Mouse (Mus musculus) neural tube, embryonic 12.5 days (tissue): ENCODE measurements at regions not wholly inside any gene's neighbourhood (a gene's known extent, or its start where the extent isn't known, plus 50 kb on each side); places are given as distances from the start of the nearest gene placed in this dataset.
A peak's percentile ranks its signal among the peaks of the same experiment; 100 is the strongest.
"Not testable (repeated sequence)": the region's sequence is repeated elsewhere in the genome, so short reads cannot be mapped to it uniquely, and the experiment has no call there.

Experiments
- ATAC-seq: fragments of 200-750 bp; cut with Nextera tagmentation; 2 replicates; pipeline ENCODE4 v1.8.0; 2017; ENCODE audit warnings: low read depth, mild to moderate bottlenecking, moderate TSS enrichment, moderate library complexity; ENCODE audit not compliant: low FRiP score
- H3K27ac ChIP-seq: fragments of 300-500 bp; sonication (generic); 2 replicates; pipeline ENCODE4 v1.5.1; 2016
- H3K27me3 ChIP-seq: fragments of 300-500 bp; sonication (generic); replicated peaks from 2 replicates; pipeline ENCODE4 v1.6.1; 2016; ENCODE audit warnings: mild to moderate bottlenecking
- H3K36me3 ChIP-seq: fragments of 300-500 bp; sonication (generic); 2 replicates; pipeline ENCODE4 v1.6.1; 2016; ENCODE audit warnings: mild to moderate bottlenecking
- H3K4me1 ChIP-seq: fragments of 300-500 bp; sonication (generic); 2 replicates; pipeline ENCODE4 v1.6.1; 2016
- H3K4me2 ChIP-seq: fragments of 300-500 bp; sonication (generic); replicated peaks from 2 replicates; pipeline ENCODE4 v1.6.1; 2016; ENCODE audit warnings: mild to moderate bottlenecking
- H3K4me3 ChIP-seq: fragments of 300-500 bp; sonication (generic); 2 replicates; pipeline ENCODE4 v1.5.1; 2016
- H3K9ac ChIP-seq: fragments of 300-500 bp; sonication (generic); 2 replicates; pipeline ENCODE4 v1.6.1; 2016; ENCODE audit warnings: mild to moderate bottlenecking
- H3K9me3 ChIP-seq: fragments of 300-500 bp; sonication (generic); 2 replicates; pipeline ENCODE4 v1.6.1; 2016; ENCODE audit warnings: mild to moderate bottlenecking
- WGBS: fragments of 180-500 bp; shearing (Covaris S2); methylation state at CpG from one replicate; pipeline ENCODE4 v1.1.7; 2016; 5-methylcytosine and 5-hydroxymethylcytosine counted together

GRCm38 (mm10) chr11:14136142-14136541 is 462.9 kb upstream of the Pom121l12 start:
- Histone ChIP-seq H3K27ac (no peak overlapping the region), H3K9ac (no peak overlapping the region), H3K4me1 (no peaks in the 10 kb centered on the region), H3K4me2 (no peak overlapping the region), H3K36me3 (no peaks in the 10 kb centered on the region), H3K4me3 (no peak overlapping the region), H3K9me3 (no peaks in the 10 kb centered on the region), H3K27me3 (no peaks in the 10 kb centered on the region)
- no peak for ATAC-seq

DNA sequence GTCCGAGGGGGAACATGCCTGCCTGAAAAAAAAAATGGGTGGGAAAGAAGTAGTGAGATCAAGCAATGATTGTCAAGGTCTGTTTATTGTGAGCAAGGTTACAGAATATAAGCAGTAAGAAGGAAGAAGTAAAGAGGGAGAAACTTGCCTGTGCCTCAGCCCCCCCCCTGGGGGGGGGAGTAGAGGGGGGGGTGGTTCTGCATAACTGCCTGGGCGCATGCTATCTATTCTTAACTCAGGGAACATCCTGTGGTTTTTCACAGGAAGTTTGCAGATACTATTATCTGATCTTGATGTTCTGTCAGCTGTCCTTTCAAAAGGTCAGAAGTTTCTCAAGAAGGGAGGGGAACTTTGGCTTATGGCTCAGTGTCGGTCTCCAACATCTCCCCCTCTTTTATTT is 456.7 kb upstream of the Pom121l12 start:
- H3K27ac ChIP-seq, H3K9ac ChIP-seq, H3K4me2 ChIP-seq, H3K36me3 ChIP-seq, H3K4me1 ChIP-seq, H3K9me3 ChIP-seq, H3K27me3 ChIP-seq, ATAC-seq, H3K4me3 ChIP-seq: not testable (repeated sequence)
- WGBS: 85% methylated on average over 3 of the region's 3 CpGs

DNA sequence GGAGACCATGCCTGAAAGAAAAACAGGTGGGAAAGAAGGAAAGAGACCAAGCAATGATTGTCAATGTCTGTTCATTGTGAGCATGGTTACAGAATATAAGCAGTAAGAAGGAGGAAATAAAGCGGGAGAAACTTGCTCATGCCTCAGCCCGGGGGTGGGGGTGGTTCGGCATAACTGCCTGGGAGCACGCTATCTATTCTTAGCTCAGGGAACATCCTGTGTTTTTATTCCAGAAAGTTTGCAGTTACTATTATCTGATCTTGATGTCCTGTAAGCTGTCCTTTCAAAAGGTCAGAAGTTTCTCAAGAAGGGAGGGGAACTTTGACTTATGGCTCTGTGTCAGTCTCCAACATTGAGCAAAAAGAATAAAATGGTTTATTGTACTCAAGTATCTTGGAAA is 451.4 kb upstream of the Pom121l12 start:
- no peak overlapping the region for H3K4me3 ChIP-seq
- H3K9ac ChIP-seq: no peak overlapping the region
- no peak overlapping the region for H3K4me2 ChIP-seq
- no peaks in the 10 kb centered on the region for H3K4me1 ChIP-seq
- no peak overlapping the region for H3K27ac ChIP-seq
- H3K9me3 ChIP-seq: no peaks in the 10 kb centered on the region
- WGBS: 91% methylated on average over 4 of the region's 4 CpGs
- H3K36me3 ChIP-seq: no peaks in the 10 kb centered on the region
- ATAC-seq: no peak
- H3K27me3 ChIP-seq: no peaks in the 10 kb centered on the region

DNA sequence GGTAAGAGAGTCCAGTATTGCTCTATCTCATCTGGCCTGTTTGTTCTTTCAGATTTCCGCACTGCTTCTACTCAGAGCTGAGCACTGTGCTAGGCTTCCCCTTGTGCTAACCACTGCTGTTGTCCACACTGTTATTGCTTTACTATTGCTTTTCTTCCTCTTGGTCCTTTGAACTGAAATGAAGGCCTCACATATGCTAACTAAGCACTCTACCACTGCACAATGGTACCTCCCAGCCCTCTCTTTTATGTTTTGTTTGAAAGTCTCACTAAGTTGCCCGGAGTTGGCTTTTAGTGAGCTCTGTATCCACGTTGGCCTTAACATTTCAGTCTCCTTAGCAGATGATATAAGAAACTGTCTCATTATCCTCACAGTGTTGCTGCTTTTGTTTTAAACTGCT is 439.7 kb upstream of the Pom121l12 start:
- no peak for ATAC-seq
- Histone ChIP-seq H3K36me3 (no peaks in the 10 kb centered on the region), H3K9ac (no peak overlapping the region), H3K4me3 (no peak overlapping the region), H3K27me3 (no peaks in the 10 kb centered on the region), H3K9me3 (no peaks in the 10 kb centered on the region), H3K4me2 (no peak overlapping the region), H3K4me1 (no peaks in the 10 kb centered on the region), H3K27ac (no peak overlapping the region)
- 9% methylated on average over 3 of the region's 3 CpGs for WGBS

- peak; percentile 89 for ATAC-seq
- no peaks in the 10 kb centered on the region for H3K36me3 ChIP-seq
- 25% methylated on average over 6 of the region's 6 CpGs for WGBS
- no peak overlapping the region for H3K27ac ChIP-seq
- H3K4me3 ChIP-seq: no peak overlapping the region
- H3K4me1 ChIP-seq: no peaks in the 10 kb centered on the region; the same call in 1 of the 2 replicates
- H3K9me3 ChIP-seq: no peaks in the 10 kb centered on the region
- H3K9ac ChIP-seq: no peak overlapping the region
- no peak overlapping the region for H3K4me2 ChIP-seq
- H3K27me3 ChIP-seq: no peaks in the 10 kb centered on the region
These were observed 429.6 kb upstream of the Pom121l12 start for GRCm38 (mm10) chr11:14169478-14169877.

- Histone ChIP-seq H3K27ac (no peak overlapping the region), H3K9ac (no peak overlapping the region), H3K9me3 (no peaks in the 10 kb centered on the region), H3K27me3 (no peaks in the 10 kb centered on the region), H3K36me3 (no peaks in the 10 kb centered on the region), H3K4me3 (no peak overlapping the region), H3K4me2 (no peak overlapping the region), H3K4me1 (no peaks in the 10 kb centered on the region)
- ATAC-seq: peak; percentile 45; the same call in 1 of the 2 replicates
- 56% methylated on average over 2 of the region's 2 CpGs for WGBS
These were observed 424.5 kb upstream of the Pom121l12 start for GRCm38 (mm10) chr11:14174594-14174993.

- Histone ChIP-seq H3K27ac (no peak overlapping the region), H3K36me3 (no peaks in the 10 kb centered on the region), H3K4me1 (0 out of 2 replicates have a peak, but pooled peaks cover 7% of the 10 kb centered on the region), H3K9me3 (no peaks in the 10 kb centered on the region), H3K9ac (no peak overlapping the region), H3K27me3 (no peaks in the 10 kb centered on the region), H3K4me3 (no peak overlapping the region), H3K4me2 (no peak overlapping the region)
- 17% methylated on average over 1 of the region's 1 CpGs for WGBS
- ATAC-seq: peak; percentile 91
These were observed 417.1 kb upstream of the Pom121l12 start for GRCm38 (mm10) chr11:14182020-14182419.

- Histone ChIP-seq H3K27ac (no peak overlapping the region), H3K9me3 (no peaks in the 10 kb centered on the region), H3K4me1 (0 out of 2 replicates have a peak, but pooled peaks cover 7% of the 10 kb centered on the region), H3K4me3 (no peak overlapping the region), H3K27me3 (no peaks in the 10 kb centered on the region), H3K4me2 (no peak overlapping the region), H3K36me3 (no peaks in the 10 kb centered on the region), H3K9ac (no peak overlapping the region)
- ATAC-seq: peak; percentile 57; the same call in 1 of the 2 replicates
- 19% methylated on average over 3 of the region's 3 CpGs for WGBS
These were observed 416.6 kb upstream of the Pom121l12 start for GRCm38 (mm10) chr11:14182466-14182865.

GRCm38 (mm10) chr11:14183258-14183968 is 415.7 kb upstream of the Pom121l12 start:
- Histone ChIP-seq H3K4me1 (0 out of 2 replicates have a peak, but pooled peaks cover 7% of the 10 kb centered on the region), H3K9me3 (no peaks in the 10 kb centered on the region), H3K27me3 (no peaks in the 10 kb centered on the region), H3K9ac (no peak overlapping the region), H3K27ac (no peak overlapping the region), H3K36me3 (no peaks in the 10 kb centered on the region), H3K4me2 (no peak overlapping the region), H3K4me3 (no peak overlapping the region)
- WGBS: 27% methylated on average over 1 of the region's 1 CpGs
- 0 out of 2 replicates have a peak, but pooled peaks have one; percentile 18 for ATAC-seq

DNA sequence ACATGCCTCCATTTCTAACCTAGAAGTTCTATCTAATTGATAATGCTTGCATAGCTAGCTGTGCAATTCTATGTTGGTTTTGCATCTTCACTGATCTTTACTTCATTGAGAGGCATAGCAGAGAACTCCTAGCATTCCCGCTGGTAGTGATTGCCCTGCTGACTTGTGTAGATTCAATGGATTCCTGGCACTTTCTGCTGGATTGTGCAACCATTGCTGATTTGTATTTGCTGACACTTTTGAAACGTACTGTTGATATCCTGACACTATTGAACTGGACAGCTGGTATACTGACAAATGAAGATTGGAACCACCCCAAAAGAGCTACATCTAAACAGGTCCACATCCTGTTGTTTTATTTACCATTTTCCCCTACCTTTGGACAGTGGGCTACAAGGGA is 404.0 kb upstream of the Pom121l12 start:
- H3K27ac ChIP-seq: no peak overlapping the region
- ATAC-seq: no peak
- no peaks in the 10 kb centered on the region for H3K36me3 ChIP-seq
- H3K4me1 ChIP-seq: no peaks in the 10 kb centered on the region
- no peak overlapping the region for H3K9ac ChIP-seq
- H3K9me3 ChIP-seq: no peaks in the 10 kb centered on the region
- WGBS: 82% methylated on average over 2 of the region's 2 CpGs
- no peak overlapping the region for H3K4me3 ChIP-seq
- H3K27me3 ChIP-seq: no peaks in the 10 kb centered on the region
- H3K4me2 ChIP-seq: no peak overlapping the region
